In the genomic region with DNA sequence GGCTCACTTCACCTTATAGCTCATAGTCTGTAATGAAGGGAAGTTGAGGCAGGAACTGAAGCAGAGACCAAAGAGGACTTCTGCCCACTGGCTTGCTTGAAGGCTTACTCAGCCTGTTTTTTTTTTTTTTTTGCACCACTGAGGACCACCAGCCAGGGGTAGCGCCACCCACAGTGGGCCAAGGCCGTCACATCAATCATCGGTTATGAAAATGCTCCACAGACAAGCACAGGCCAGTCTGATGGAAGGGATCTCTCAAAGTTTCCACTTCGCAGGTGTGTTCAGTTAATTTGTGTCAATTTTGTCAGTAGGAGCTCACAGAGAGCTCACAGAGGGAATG, we compare ENCODE assay signal across 8 mouse cellular contexts. TPM values are rescaled to one million over a fixed set of nuclear protein-coding genes. Genes with fewer than 3 reads are reported as not detected.
DNase-seq lines count a peak whose midpoint lies in the region; ATAC-seq and TF ChIP-seq lines count a peak whose summit lies in the region.

No protein-coding gene starts in this region.

- 87% methylated on average over 4 of the region's 4 CpGs for WGBS in embryonic facial prominence, embryonic 10.5 days
- WGBS in hindbrain, embryonic 16.5 days: 79% methylated on average over 4 of the region's 4 CpGs
- WGBS in midbrain, postnatal 0 days: 82% methylated on average over 4 of the region's 4 CpGs

- H3K36me3 ChIP-seq in embryonic facial prominence, embryonic 10.5 days (replicated peaks): peaks cover 9% of the 10 kb centered on the region
- peaks cover 6% of the 10 kb centered on the region; the same call in 1 of the 2 replicates for H3K36me3 ChIP-seq in hindbrain, embryonic 16.5 days (ENCODE audit: control insufficient read depth, insufficient read depth, low read length)
- peaks cover 7% of the 10 kb centered on the region; the same call in 1 of the 2 replicates for H3K36me3 ChIP-seq in midbrain, postnatal 0 days (ENCODE audit: insufficient read depth, low read length)

- peak overlapping the region; percentile 98 for H3K27ac ChIP-seq in layer of hippocampus, adult 2 months
- peak overlapping the region; percentile 91 for H3K27ac ChIP-seq in embryonic facial prominence, embryonic 10.5 days (replicated peaks)
- H3K27ac ChIP-seq in hindbrain, embryonic 16.5 days (ENCODE audit: low read depth, low read length): peak overlapping the region; percentile 69
- H3K27ac ChIP-seq in midbrain, postnatal 0 days (ENCODE audit: low read depth, low read length): peak overlapping the region; percentile 70

- H3K4me1 ChIP-seq in embryonic facial prominence, embryonic 10.5 days: peaks cover 14% of the 10 kb centered on the region
- peaks cover 11% of the 10 kb centered on the region for H3K4me1 ChIP-seq in hindbrain, embryonic 16.5 days (ENCODE audit: control insufficient read depth, insufficient read depth, low read depth, low read length)
- H3K4me1 ChIP-seq in midbrain, postnatal 0 days (ENCODE audit: insufficient read depth, low read length): peaks cover 8% of the 10 kb centered on the region; the same call in 1 of the 2 replicates

- no peaks in the 10 kb centered on the region for H3K9me3 ChIP-seq in embryonic facial prominence, embryonic 10.5 days
- H3K9me3 ChIP-seq in hindbrain, embryonic 16.5 days (ENCODE audit: control insufficient read depth, low read length): no peaks in the 10 kb centered on the region
- no peaks in the 10 kb centered on the region for H3K9me3 ChIP-seq in midbrain, postnatal 0 days (ENCODE audit: low read length)

- ATAC-seq in hindbrain, embryonic 16.5 days: no peak; the same call in 1 of the 2 replicates
- ATAC-seq in midbrain, postnatal 0 days (ENCODE audit: low FRiP score): peak; percentile 20; the same call in 1 of the 2 replicates
- no peak for ATAC-seq in erythroid progenitor cell, adult 5-6 weeks (replicated peaks; ENCODE audit: low FRiP score, poor library complexity, severe bottlenecking)

- no peak for DNase-seq in layer of hippocampus, adult 2 months (ENCODE audit: low spot score in 2 of 2)
- no peak for DNase-seq in layer of hippocampus, postnatal 36 days
- no peak for DNase-seq in embryonic facial prominence, embryonic 10.5 days (ENCODE audit: low spot score)
- DNase-seq in midbrain, postnatal 0 days (ENCODE audit: low spot score): no peak
- no peak for DNase-seq in thymus, postnatal 36 days
- no peak for DNase-seq in gastrocnemius, postnatal 14 days

- peak overlapping the region; percentile 47 for H3K9ac ChIP-seq in hindbrain, embryonic 16.5 days (ENCODE audit: low read depth, low read length)
- H3K9ac ChIP-seq in midbrain, postnatal 0 days (replicated peaks; ENCODE audit: low read length, poor library complexity, severe bottlenecking): 0 out of 2 replicates have a peak overlapping the region, but pooled peaks have one; percentile 42

- peak overlapping the region; percentile 78 for H3K4me3 ChIP-seq in layer of hippocampus, adult 2 months
- peak overlapping the region; percentile 77 for H3K4me3 ChIP-seq in embryonic facial prominence, embryonic 10.5 days
- peak overlapping the region; percentile 60 for H3K4me3 ChIP-seq in hindbrain, embryonic 16.5 days (ENCODE audit: low read length)
- peak overlapping the region; percentile 61 for H3K4me3 ChIP-seq in midbrain, postnatal 0 days (ENCODE audit: low read depth, low read length)

- intact Hi-C loops in gastrocnemius, postnatal 14 days (cut with DNase I; ENCODE audit: low total_unique reads): no loop called here

- no peaks in the 10 kb centered on the region for H3K27me3 ChIP-seq in embryonic facial prominence, embryonic 10.5 days (replicated peaks; ENCODE audit: low read depth, poor library complexity, severe bottlenecking)
- no peaks in the 10 kb centered on the region for H3K27me3 ChIP-seq in hindbrain, embryonic 16.5 days (replicated peaks; ENCODE audit: control insufficient read depth, insufficient read depth, low read length)
- H3K27me3 ChIP-seq in midbrain, postnatal 0 days (ENCODE audit: insufficient read depth, low read length): no peaks in the 10 kb centered on the region

- no peak for TF ChIP-seq CTCF in layer of hippocampus, adult 2 months (conservative IDR thresholded peaks at IDR 0.05)
- TF ChIP-seq CTCF in midbrain, postnatal 0 days (IDR thresholded peaks at IDR 0.05): no peak

- peak overlapping the region; percentile 64 for H3K4me2 ChIP-seq in hindbrain, embryonic 16.5 days (ENCODE audit: low read length)
- peak overlapping the region; percentile 78 for H3K4me2 ChIP-seq in midbrain, postnatal 0 days (ENCODE audit: low read depth, low read length, poor library complexity, severe bottlenecking)

RNA-seq across cellular contexts. Expression of gene Dhcr7, which starts 0.3 kb away (rescaled TPM):
- total RNA-seq in layer of hippocampus, adult 2 months (2021): 10 to 100 TPM; 34.0 to 35.1 TPM
- 10 to 100 TPM; 39.0 to 40.8 TPM for total RNA-seq in layer of hippocampus, postnatal 36 days (2021)
- polyA plus RNA-seq in embryonic facial prominence, embryonic 10.5 days (2016; fragmentation: Nextera tagmentation; extraction: Ambion mirVana): 68.3 and 79.2 TPM in 2 replicates
- 87.0 and 96.5 TPM in 2 replicates for polyA plus RNA-seq in hindbrain, embryonic 16.5 days (2015; fragmentation: Nextera tagmentation; extraction: Ambion mirVana)
- total RNA-seq in midbrain, postnatal 0 days (2014; rRNA removed): 63.4 and 66.0 TPM in 2 replicates
- 74.7 and 80.4 TPM in 2 replicates for polyA plus RNA-seq in midbrain, postnatal 0 days (2015; fragmentation: Nextera tagmentation; extraction: Ambion mirVana)
- total RNA-seq in erythroid progenitor cell, adult 5-6 weeks (2015; ENCODE audit: low replicate concordance): 7.9 and 12.2 TPM in 2 replicates
- 1.0 and 1.8 TPM in 2 replicates for total RNA-seq in erythroid progenitor cell, adult 5-6 weeks (2017; ENCODE audit: low replicate concordance)
- 1 to 10 TPM; 5.8 to 8.8 TPM for total RNA-seq in gastrocnemius, postnatal 14 days (2021)

RNA-seq across cellular contexts. Expression of gene Nadsyn1, which starts 0.6 kb away (rescaled TPM):
- total RNA-seq in layer of hippocampus, adult 2 months (2021): 1 to 10 TPM; 4.4 to 7.8 TPM
- total RNA-seq in layer of hippocampus, postnatal 36 days (2021): 1 to 10 TPM; 5.9 to 6.9 TPM
- 7.7 and 10.0 TPM in 2 replicates for polyA plus RNA-seq in embryonic facial prominence, embryonic 10.5 days (2016; fragmentation: Nextera tagmentation; extraction: Ambion mirVana)
- polyA plus RNA-seq in hindbrain, embryonic 16.5 days (2015; fragmentation: Nextera tagmentation; extraction: Ambion mirVana): 6.3 and 7.0 TPM in 2 replicates
- total RNA-seq in midbrain, postnatal 0 days (2014; rRNA removed): 6.9 and 13.1 TPM in 2 replicates
- 3.5 and 5.8 TPM in 2 replicates for polyA plus RNA-seq in midbrain, postnatal 0 days (2015; fragmentation: Nextera tagmentation; extraction: Ambion mirVana)
- 1.8 TPM in 1 of 2 replicates, not detected in the other for total RNA-seq in erythroid progenitor cell, adult 5-6 weeks (2015; ENCODE audit: low replicate concordance)
- 6.6 and 11.2 TPM in 2 replicates for total RNA-seq in erythroid progenitor cell, adult 5-6 weeks (2017; ENCODE audit: low replicate concordance)
- 1 to 10 TPM; 3.6 to 3.9 TPM for total RNA-seq in gastrocnemius, postnatal 14 days (2021)

RNA-seq across cellular contexts. Expression of gene Mrgpre, which starts 38.9 kb away (rescaled TPM):
- total RNA-seq in layer of hippocampus, adult 2 months (2021): 1 to 10 TPM; 5.9 to 6.5 TPM
- total RNA-seq in layer of hippocampus, postnatal 36 days (2021): 1 to 10 TPM; 5.4 to 6.5 TPM
- 1.8 TPM in 2 replicates for polyA plus RNA-seq in embryonic facial prominence, embryonic 10.5 days (2016; fragmentation: Nextera tagmentation; extraction: Ambion mirVana)
- polyA plus RNA-seq in hindbrain, embryonic 16.5 days (2015; fragmentation: Nextera tagmentation; extraction: Ambion mirVana): 10.8 and 14.2 TPM in 2 replicates
- total RNA-seq in midbrain, postnatal 0 days (2014; rRNA removed): 8.0 and 10.1 TPM in 2 replicates
- polyA plus RNA-seq in midbrain, postnatal 0 days (2015; fragmentation: Nextera tagmentation; extraction: Ambion mirVana): 11.6 and 12.4 TPM in 2 replicates
- total RNA-seq in erythroid progenitor cell, adult 5-6 weeks (2015; ENCODE audit: low replicate concordance): 0.36 TPM in 1 of 2 replicates, not detected in the other
- total RNA-seq in erythroid progenitor cell, adult 5-6 weeks (2017; ENCODE audit: low replicate concordance): 0.38 TPM in 1 of 2 replicates, not detected in the other
- total RNA-seq in gastrocnemius, postnatal 14 days (2021): 1 to 10 TPM; 1.0 to 1.1 TPM

RNA-seq across cellular contexts. Expression of gene Gm498, which starts 43.4 kb away (rescaled TPM):
- not detected for total RNA-seq in layer of hippocampus, adult 2 months (2021)
- total RNA-seq in layer of hippocampus, postnatal 36 days (2021): not detected
- polyA plus RNA-seq in embryonic facial prominence, embryonic 10.5 days (2016; fragmentation: Nextera tagmentation; extraction: Ambion mirVana): not detected in 2 replicates
- polyA plus RNA-seq in hindbrain, embryonic 16.5 days (2015; fragmentation: Nextera tagmentation; extraction: Ambion mirVana): not detected in 2 replicates
- total RNA-seq in midbrain, postnatal 0 days (2014; rRNA removed): not detected in 2 replicates
- not detected in 2 replicates for polyA plus RNA-seq in midbrain, postnatal 0 days (2015; fragmentation: Nextera tagmentation; extraction: Ambion mirVana)
- not detected in 2 replicates for total RNA-seq in erythroid progenitor cell, adult 5-6 weeks (2015; ENCODE audit: low replicate concordance)
- not detected in 2 replicates for total RNA-seq in erythroid progenitor cell, adult 5-6 weeks (2017; ENCODE audit: low replicate concordance)
- total RNA-seq in gastrocnemius, postnatal 14 days (2021): not detected

RNA-seq across cellular contexts. Expression of gene Mrgprg, which starts 56.4 kb away (rescaled TPM):
- total RNA-seq in layer of hippocampus, adult 2 months (2021): not detected
- total RNA-seq in layer of hippocampus, postnatal 36 days (2021): not detected
- polyA plus RNA-seq in embryonic facial prominence, embryonic 10.5 days (2016; fragmentation: Nextera tagmentation; extraction: Ambion mirVana): not detected in 2 replicates
- not detected in 2 replicates for polyA plus RNA-seq in hindbrain, embryonic 16.5 days (2015; fragmentation: Nextera tagmentation; extraction: Ambion mirVana)
- total RNA-seq in midbrain, postnatal 0 days (2014; rRNA removed): 0.14 and 0.27 TPM in 2 replicates
- polyA plus RNA-seq in midbrain, postnatal 0 days (2015; fragmentation: Nextera tagmentation; extraction: Ambion mirVana): not detected in 2 replicates
- not detected in 2 replicates for total RNA-seq in erythroid progenitor cell, adult 5-6 weeks (2015; ENCODE audit: low replicate concordance)
- total RNA-seq in erythroid progenitor cell, adult 5-6 weeks (2017; ENCODE audit: low replicate concordance): not detected in 2 replicates
- total RNA-seq in gastrocnemius, postnatal 14 days (2021): not detected
